Mouse (Mus musculus) heart, embryonic 11.5 days (tissue): ENCODE measurements around the gene Suclg1. TPM values are rescaled to one million over a fixed set of nuclear protein-coding genes. Genes with fewer than 3 reads are reported as not detected.
A peak's percentile ranks its signal among the peaks of the same experiment; 100 is the strongest.

Source experiments
- ATAC-seq: fragments of 200-750 bp; cut with Nextera tagmentation; replicated peaks from 2 replicates; pipeline ENCODE4 v1.8.0; 2017; ENCODE audit warnings: moderate library complexity; ENCODE audit not compliant: insufficient number of reproducible peaks, low FRiP score, low TSS enrichment
- H3K27ac ChIP-seq: fragments of 300-500 bp; sonication (generic); 2 replicates; pipeline ENCODE4 v1.5.1; 2014; ENCODE audit warnings: mild to moderate bottlenecking, low read depth, low read length
- H3K27me3 ChIP-seq: fragments of 300-500 bp; sonication (generic); 2 replicates; pipeline ENCODE4 v1.6.1; 2014; ENCODE audit warnings: mild to moderate bottlenecking, low read length, mixed read lengths; ENCODE audit not compliant: control insufficient read depth, insufficient read depth
- H3K36me3 ChIP-seq: fragments of 300-500 bp; sonication (generic); 2 replicates; pipeline ENCODE4 v1.6.1; 2014; ENCODE audit warnings: mild to moderate bottlenecking, low read length, moderate library complexity, mixed read lengths; ENCODE audit not compliant: control insufficient read depth, insufficient read depth
- H3K4me1 ChIP-seq: fragments of 300-500 bp; sonication (generic); 2 replicates; pipeline ENCODE4 v1.6.1; 2014; ENCODE audit warnings: low read length; ENCODE audit not compliant: control insufficient read depth, insufficient read depth
- H3K4me2 ChIP-seq: fragments of 300-500 bp; sonication (generic); 2 replicates; pipeline ENCODE4 v1.6.1; 2014; ENCODE audit warnings: mild to moderate bottlenecking, moderate library complexity
- H3K4me3 ChIP-seq: fragments of 300-500 bp; sonication (generic); 2 replicates; pipeline ENCODE4 v1.5.1; 2014; ENCODE audit warnings: low read depth, low read length
- H3K9ac ChIP-seq: fragments of 300-500 bp; sonication (generic); 2 replicates; pipeline ENCODE4 v1.6.1; 2014; ENCODE audit warnings: mild to moderate bottlenecking, low read depth, low read length, moderate library complexity
- H3K9me3 ChIP-seq: fragments of 300-500 bp; sonication (generic); replicated peaks from 2 replicates; pipeline ENCODE4 v1.6.1; 2016; ENCODE audit warnings: low read length; ENCODE audit not compliant: control insufficient read depth
- WGBS: fragments of 180-500 bp; shearing (Covaris S2); extraction: QIAGEN DNeasy Blood & Tissue Kit; methylation state at CpG from one replicate; pipeline ENCODE4 v1.1.7; 2014; ENCODE audit not compliant: insufficient replicate concordance; 5-methylcytosine and 5-hydroxymethylcytosine counted together
- polyA plus RNA-seq: library from polyadenylated mRNA; unstranded; fragments of >200 nt; fragmentation: Nextera tagmentation; extraction: Ambion mirVana; gene quantifications from 2 replicates; pipeline ENCODE4 v1.2.1, GENCODE M21; 2014

Suclg1 gene
- polyA plus RNA-seq, 1 experiment from 2014 or later: 264 TPM

DNA sequence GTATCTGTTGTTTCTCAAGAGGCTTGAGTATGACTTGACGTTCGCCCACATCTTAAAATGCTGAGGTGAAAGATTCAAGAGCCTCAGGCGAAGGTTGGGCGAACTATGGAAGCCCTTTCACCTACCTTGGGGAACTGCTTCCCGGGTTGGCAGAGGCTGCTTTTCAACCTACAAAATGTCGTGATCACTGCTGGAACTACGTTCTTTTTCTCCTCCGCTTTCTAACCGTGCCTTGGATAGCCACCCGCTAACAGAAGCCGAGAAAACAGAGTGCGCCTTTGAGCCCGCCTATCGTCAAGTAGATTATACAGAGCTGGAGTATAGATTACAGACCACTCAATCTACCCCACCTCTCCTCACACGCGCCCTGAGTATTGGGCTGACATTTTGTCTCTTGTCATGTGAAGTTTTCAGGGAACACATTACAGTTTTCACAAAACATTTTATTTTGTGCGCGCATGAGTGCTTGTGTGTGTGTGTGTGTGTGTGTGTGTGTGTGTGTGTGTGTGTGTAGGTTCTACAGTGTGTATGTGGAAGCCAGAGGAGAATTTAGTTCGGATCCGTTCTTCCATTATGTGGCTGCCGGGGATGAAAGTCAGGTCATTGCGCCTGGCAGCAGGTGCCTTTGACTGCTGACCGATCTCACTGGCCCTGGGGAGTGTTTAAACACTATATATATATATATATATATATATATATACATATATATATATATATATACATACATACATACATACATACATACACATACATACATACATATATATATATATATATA, 26.0 kb upstream of the Suclg1 start:
- Histone ChIP-seq H3K36me3 (no peaks in the 10 kb centered on the region), H3K4me3 (peak overlapping the region; percentile 38), H3K4me1 (0 out of 2 replicates have a peak, but pooled peaks cover 2% of the 10 kb centered on the region), H3K4me2 (peak overlapping the region; percentile 73), H3K27me3 (no peaks in the 10 kb centered on the region), H3K27ac (peak overlapping the region; percentile 91), H3K9ac (peak overlapping the region; percentile 39), H3K9me3 (no peaks in the 10 kb centered on the region)
- 0 out of 2 replicates have a peak, but pooled peaks have one; percentile 35 for ATAC-seq
- WGBS: 31% methylated on average over 23 of the region's 23 CpGs

GRCm38 (mm10) chr6:73222841-73223526, 25.2 kb upstream of the Suclg1 start:
- no peak overlapping the region for H3K9ac ChIP-seq

DNA sequence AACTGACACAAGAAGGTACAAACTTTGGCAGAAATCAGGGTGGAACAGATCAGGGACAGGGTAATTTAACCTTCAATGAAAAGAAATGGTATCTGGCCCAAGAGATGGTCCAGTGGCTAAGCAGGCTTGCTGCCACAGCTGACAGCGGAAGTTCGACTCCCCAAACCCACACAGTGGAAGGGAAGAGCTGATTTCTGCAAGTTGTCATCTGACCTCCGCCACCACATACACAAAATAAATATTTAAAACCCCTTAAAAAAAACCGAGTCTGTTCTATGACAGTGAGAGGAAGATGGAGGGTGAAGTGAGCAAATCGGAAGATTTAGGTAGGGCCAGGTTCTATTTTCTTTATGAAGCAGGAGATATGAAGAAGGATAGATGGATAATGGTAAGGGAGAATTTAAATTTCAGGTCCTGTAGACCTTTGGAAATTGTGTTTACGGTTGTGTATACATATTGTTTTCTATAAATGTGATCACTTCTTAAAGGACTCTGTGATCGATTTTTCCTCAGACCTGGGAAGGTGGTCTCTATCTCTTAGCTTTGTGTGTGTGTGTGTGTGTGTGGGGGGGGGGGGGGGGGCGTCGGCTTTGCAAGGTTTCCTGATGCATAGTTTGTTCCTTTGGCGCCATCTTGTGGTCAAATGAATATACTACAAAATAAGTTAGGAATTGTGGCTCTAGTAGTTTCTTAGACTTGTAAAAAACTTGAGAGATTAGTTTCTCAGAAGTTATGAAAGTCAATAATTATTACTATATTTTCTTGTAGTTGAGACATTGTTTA, 20.6 kb upstream of the Suclg1 start:
- 39% methylated on average over 10 of the region's 10 CpGs for WGBS
- Histone ChIP-seq H3K36me3 (no peaks in the 10 kb centered on the region), H3K4me2 (no peak overlapping the region), H3K9me3 (no peaks in the 10 kb centered on the region), H3K4me1 (0 out of 2 replicates have a peak, but pooled peaks cover 2% of the 10 kb centered on the region), H3K4me3 (no peak overlapping the region), H3K27ac (no peak overlapping the region), H3K9ac (no peak overlapping the region), H3K27me3 (no peaks in the 10 kb centered on the region)
- ATAC-seq: no peak

More at GRCm38 (mm10) chr6:73222841-73223526, 25.2 kb upstream of the Suclg1 start:
- H3K4me3 ChIP-seq: peak overlapping the region; percentile 10; the same call in 1 of the 2 replicates
- no peaks in the 10 kb centered on the region for H3K9me3 ChIP-seq
- H3K27ac ChIP-seq: peak overlapping the region; percentile 88
- peak; percentile 71 for ATAC-seq
- 6% methylated on average over 8 of the region's 10 CpGs for WGBS
- no peaks in the 10 kb centered on the region for H3K27me3 ChIP-seq
- 0 out of 2 replicates have a peak, but pooled peaks cover 2% of the 10 kb centered on the region for H3K4me1 ChIP-seq
- H3K4me2 ChIP-seq: peak overlapping the region; percentile 54
- H3K36me3 ChIP-seq: no peaks in the 10 kb centered on the region

DNA sequence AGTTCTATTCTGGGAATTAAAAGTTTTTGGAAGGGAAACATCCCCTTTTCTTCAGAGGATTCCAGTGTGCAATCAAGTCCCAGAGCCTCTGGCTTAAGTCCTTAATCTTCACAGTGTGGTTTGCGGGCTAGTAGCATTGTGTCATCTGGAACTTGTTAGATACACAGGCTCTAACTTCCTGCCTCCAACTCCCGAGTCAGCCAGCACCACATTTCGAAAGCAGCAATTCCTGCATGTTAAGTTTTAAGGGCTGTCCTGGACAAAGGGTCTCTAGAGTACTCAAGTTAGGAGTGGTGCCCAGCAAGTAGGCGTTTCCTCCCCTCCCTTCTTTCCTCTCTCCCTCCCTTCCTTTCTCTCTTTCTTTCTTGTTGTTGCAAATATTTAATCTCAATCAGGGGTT, 19.8 kb upstream of the Suclg1 start:
- Histone ChIP-seq H3K9ac (no peak overlapping the region), H3K36me3 (no peaks in the 10 kb centered on the region), H3K27me3 (no peaks in the 10 kb centered on the region), H3K9me3 (no peaks in the 10 kb centered on the region), H3K4me1 (no peaks in the 10 kb centered on the region), H3K4me3 (no peak overlapping the region), H3K4me2 (no peak overlapping the region), H3K27ac (no peak overlapping the region)
- no peak for ATAC-seq
- WGBS: 54% methylated on average over 4 of the region's 4 CpGs

GRCm38 (mm10) chr6:73228881-73229280, 19.3 kb upstream of the Suclg1 start:
- H3K36me3 ChIP-seq: no peaks in the 10 kb centered on the region
- H3K4me1 ChIP-seq: no peaks in the 10 kb centered on the region
- no peak overlapping the region for H3K9ac ChIP-seq
- H3K27ac ChIP-seq: no peak overlapping the region
- no peaks in the 10 kb centered on the region for H3K9me3 ChIP-seq
- no peak for ATAC-seq
- H3K4me2 ChIP-seq: no peak overlapping the region
- no peak overlapping the region for H3K4me3 ChIP-seq
- 66% methylated on average over 3 of the region's 3 CpGs for WGBS
- no peaks in the 10 kb centered on the region for H3K27me3 ChIP-seq

GRCm38 (mm10) chr6:73232152-73232584, 16.0 kb upstream of the Suclg1 start:
- no peak for ATAC-seq
- WGBS: 82% methylated on average over 12 of the region's 12 CpGs
- H3K4me3 ChIP-seq: no peak overlapping the region
- no peaks in the 10 kb centered on the region for H3K4me1 ChIP-seq
- no peak overlapping the region for H3K9ac ChIP-seq
- H3K9me3 ChIP-seq: no peaks in the 10 kb centered on the region; the same call in 1 of the 2 replicates
- no peaks in the 10 kb centered on the region for H3K36me3 ChIP-seq
- no peak overlapping the region for H3K4me2 ChIP-seq
- no peak overlapping the region for H3K27ac ChIP-seq
- no peaks in the 10 kb centered on the region for H3K27me3 ChIP-seq

GRCm38 (mm10) chr6:73233202-73233726, 14.9 kb upstream of the Suclg1 start:
- H3K36me3 ChIP-seq: no peaks in the 10 kb centered on the region
- no peaks in the 10 kb centered on the region; the same call in 1 of the 2 replicates for H3K9me3 ChIP-seq
- H3K27ac ChIP-seq: no peak overlapping the region
- H3K4me3 ChIP-seq: no peak overlapping the region
- no peak for ATAC-seq
- no peak overlapping the region for H3K4me2 ChIP-seq
- no peaks in the 10 kb centered on the region for H3K4me1 ChIP-seq
- H3K27me3 ChIP-seq: no peaks in the 10 kb centered on the region
- no peak overlapping the region for H3K9ac ChIP-seq
- WGBS: 80% methylated on average over 6 of the region's 6 CpGs

GRCm38 (mm10) chr6:73234302-73234900, 13.8 kb upstream of the Suclg1 start:
- WGBS: 84% methylated on average over 6 of the region's 6 CpGs
- no peaks in the 10 kb centered on the region; the same call in 1 of the 2 replicates for H3K9me3 ChIP-seq
- no peaks in the 10 kb centered on the region for H3K27me3 ChIP-seq
- no peak overlapping the region for H3K9ac ChIP-seq
- H3K36me3 ChIP-seq: no peaks in the 10 kb centered on the region
- H3K4me2 ChIP-seq: no peak overlapping the region
- ATAC-seq: no peak
- no peaks in the 10 kb centered on the region for H3K4me1 ChIP-seq
- no peak overlapping the region for H3K4me3 ChIP-seq
- H3K27ac ChIP-seq: no peak overlapping the region
